Mouse (Mus musculus) erythroblast, embryonic 14.5 days (primary cell): ENCODE data around the gene Tmed5. TPM values are rescaled to one million over a fixed set of nuclear protein-coding genes. Genes with fewer than 3 reads are reported as not detected.

ENCODE experiments used
- H3K27me3 ChIP-seq: 2 replicates; pipeline ENCODE4 v1.6.1; 2012; ENCODE audit warnings: inconsistent platforms; ENCODE audit not compliant: control insufficient read depth
- H3K36me3 ChIP-seq: 2 replicates; pipeline ENCODE4 v1.6.1; 2012; ENCODE audit warnings: mild to moderate bottlenecking, inconsistent platforms; ENCODE audit not compliant: control insufficient read depth
- H3K4me1 ChIP-seq: 2 replicates; pipeline ENCODE4 v1.6.1; 2012; ENCODE audit warnings: inconsistent platforms; ENCODE audit not compliant: control insufficient read depth
- H3K4me3 ChIP-seq: replicated peaks from 2 replicates; pipeline ENCODE3; 2012; ENCODE audit warnings: moderate library complexity, mild to moderate bottlenecking, inconsistent platforms
- H3K9me3 ChIP-seq: 2 replicates; pipeline ENCODE4 v1.6.1; 2012; ENCODE audit warnings: low read length, inconsistent platforms, mixed read lengths; ENCODE audit not compliant: control insufficient read depth
- GATA1 ChIP-seq: IDR thresholded peaks from 2 replicates; pipeline ENCODE4 v1.6.1; 2012; ENCODE audit warnings: low read length, inconsistent platforms, mixed read lengths
- TAL1 ChIP-seq: IDR thresholded peaks from 3 replicates; pipeline ENCODE4 v1.6.1; 2012; ENCODE audit warnings: low read length, inconsistent platforms, mixed read lengths
- polyA plus RNA-seq: library from polyadenylated mRNA; stranded (reverse); fragments of >175 nt; gene quantifications from 2 replicates; pipeline ENCODE4 v1.2.3, GENCODE M21; 2012

Tmed5 gene
- polyA plus RNA-seq = 0.74 and 0.80 TPM in 2 replicates

GRCm38 (mm10) chr5:108132441-108133243 lies at the start of gene Tmed5, which contains the start of gene Ccdc18:
Gene Tmed5 (minus strand): TSS chr5:108132620.
Gene Ccdc18 (plus strand): TSS chr5:108132875.
- peak within 1 kb of the TSS; percentile 70 for H3K4me3 ChIP-seq
- no peaks in the 10 kb centered on the region for H3K27me3 ChIP-seq
- peaks cover 33% of the 10 kb centered on the region for H3K4me1 ChIP-seq
- H3K9me3 ChIP-seq = no peaks in the 10 kb centered on the region
- H3K36me3 ChIP-seq = peaks cover 11% of the 10 kb centered on the region
- TF ChIP-seq TAL1 = no peak

- Histone ChIP-seq H3K4me3 (no peak overlapping the region), H3K9me3 (no peaks in the 10 kb centered on the region), H3K4me1 (no peaks in the 10 kb centered on the region), H3K36me3 (peaks cover 2% of the 10 kb centered on the region), H3K27me3 (no peaks in the 10 kb centered on the region)
- TF ChIP-seq TAL1 (no peak), GATA1 (no peak)
These were observed 31.3 kb upstream of the Tmed5 start for GRCm38 (mm10) chr5:108163695-108164094.

GRCm38 (mm10) chr5:108160796-108161195 lies 28.4 kb upstream of the Tmed5 start:
- H3K9me3 ChIP-seq = no peaks in the 10 kb centered on the region
- H3K4me3 ChIP-seq = no peak overlapping the region
- TF ChIP-seq TAL1 = no peak
- no peak for TF ChIP-seq GATA1
- no peaks in the 10 kb centered on the region for H3K4me1 ChIP-seq
- H3K36me3 ChIP-seq = peaks cover 8% of the 10 kb centered on the region
- no peaks in the 10 kb centered on the region for H3K27me3 ChIP-seq

- H3K9me3 ChIP-seq = no peaks in the 10 kb centered on the region
- no peak for TF ChIP-seq GATA1
- TF ChIP-seq TAL1 = no peak
- no peaks in the 10 kb centered on the region for H3K4me1 ChIP-seq
- peaks cover 25% of the 10 kb centered on the region for H3K36me3 ChIP-seq
- no peak overlapping the region for H3K4me3 ChIP-seq
- H3K27me3 ChIP-seq = no peaks in the 10 kb centered on the region
These were observed 20.2 kb upstream of the Tmed5 start for GRCm38 (mm10) chr5:108152592-108152991.

- Histone ChIP-seq H3K36me3 (peaks cover 13% of the 10 kb centered on the region), H3K4me3 (peak overlapping the region; percentile 70), H3K4me1 (peaks cover 33% of the 10 kb centered on the region), H3K27me3 (no peaks in the 10 kb centered on the region), H3K9me3 (no peaks in the 10 kb centered on the region)
- no peak for TF ChIP-seq TAL1
- TF ChIP-seq GATA1 = no peak
These were observed 475 bp downstream of the Tmed5 start for GRCm38 (mm10) chr5:108131849-108132440.

GRCm38 (mm10) chr5:108120221-108120900 lies 12.1 kb downstream of the Tmed5 start:
- no peaks in the 10 kb centered on the region for H3K9me3 ChIP-seq
- H3K4me3 ChIP-seq = no peak overlapping the region
- no peaks in the 10 kb centered on the region for H3K4me1 ChIP-seq
- H3K36me3 ChIP-seq = peaks cover 5% of the 10 kb centered on the region
- no peaks in the 10 kb centered on the region for H3K27me3 ChIP-seq
- TF ChIP-seq TAL1 (no peak), GATA1 (no peak)

- H3K4me3 ChIP-seq = no peak overlapping the region
- no peak for TF ChIP-seq GATA1
- TF ChIP-seq TAL1 = no peak
- no peaks in the 10 kb centered on the region for H3K27me3 ChIP-seq
- no peaks in the 10 kb centered on the region for H3K9me3 ChIP-seq
- H3K36me3 ChIP-seq = peaks cover 2% of the 10 kb centered on the region; the same call in 1 of the 2 replicates
- H3K4me1 ChIP-seq = no peaks in the 10 kb centered on the region
These were observed 14.7 kb downstream of the Tmed5 start for GRCm38 (mm10) chr5:108117693-108118092.

- peaks cover 42% of the 10 kb centered on the region for H3K36me3 ChIP-seq
- no peaks in the 10 kb centered on the region for H3K27me3 ChIP-seq
- no peak overlapping the region for H3K4me3 ChIP-seq
- H3K4me1 ChIP-seq = no peaks in the 10 kb centered on the region
- TF ChIP-seq TAL1 = no peak
- no peak for TF ChIP-seq GATA1
- H3K9me3 ChIP-seq = no peaks in the 10 kb centered on the region
These were observed 23.1 kb downstream of the Tmed5 start for GRCm38 (mm10) chr5:108109346-108109745.

GRCm38 (mm10) chr5:108104306-108104705 lies 28.1 kb downstream of the Tmed5 start:
- no peaks in the 10 kb centered on the region for H3K27me3 ChIP-seq
- H3K36me3 ChIP-seq = peaks cover 76% of the 10 kb centered on the region
- H3K4me3 ChIP-seq = no peak overlapping the region
- TF ChIP-seq TAL1 = no peak
- TF ChIP-seq GATA1 = no peak
- no peaks in the 10 kb centered on the region for H3K9me3 ChIP-seq
- no peaks in the 10 kb centered on the region for H3K4me1 ChIP-seq
